Mouse (Mus musculus) kidney, adult 9 months (tissue): ENCODE measurements at regions not wholly inside any gene's neighbourhood (a gene's known extent, or its start where the extent isn't known, plus 50 kb on each side); places are given as distances from the start of the nearest gene placed in this dataset.

Experiments
- DNase-seq: peaks from one replicate; pipeline ENCODE4 v3.0.0; 2022

GRCm38 (mm10) chr19:55985518-55985917 lies 243.9 kb downstream of the Tcf7l2 start:
- no peak for DNase-seq

GRCm38 (mm10) chr19:55991791-55992726 lies 250.4 kb downstream of the Tcf7l2 start:
- no peak for DNase-seq

- no peak for DNase-seq
Measured at GRCm38 (mm10) chr19:55992727-55993066, 251.1 kb downstream of the Tcf7l2 start.

GRCm38 (mm10) chr19:55995721-55996120 lies 254.1 kb downstream of the Tcf7l2 start:
- DNase-seq: no peak

- DNase-seq: peak; percentile 3
Measured at GRCm38 (mm10) chr19:55998454-55999180, 257.0 kb downstream of the Tcf7l2 start.

GRCm38 (mm10) chr19:55999409-55999808 lies 257.8 kb downstream of the Tcf7l2 start:
- no peak for DNase-seq

GRCm38 (mm10) chr19:56001428-56001827 lies 259.8 kb downstream of the Tcf7l2 start:
- DNase-seq: no peak

- no peak for DNase-seq
Measured at GRCm38 (mm10) chr19:56005886-56006285, 264.3 kb downstream of the Tcf7l2 start.

GRCm38 (mm10) chr19:56007433-56007832 lies 265.8 kb downstream of the Tcf7l2 start:
- no peak for DNase-seq

- no peak for DNase-seq
Measured at GRCm38 (mm10) chr19:56010766-56011165, 269.1 kb downstream of the Tcf7l2 start.

- DNase-seq: no peak
Measured at GRCm38 (mm10) chr19:56011292-56011691, 269.7 kb downstream of the Tcf7l2 start.

- DNase-seq: no peak
Measured at GRCm38 (mm10) chr19:56016548-56017346, 270.2 kb upstream of the Habp2 start.

GRCm38 (mm10) chr19:56017524-56017923 lies 269.4 kb upstream of the Habp2 start:
- DNase-seq: no peak

GRCm38 (mm10) chr19:56019143-56019542 lies 267.8 kb upstream of the Habp2 start:
- no peak for DNase-seq

- DNase-seq: no peak
Measured at GRCm38 (mm10) chr19:56022348-56022747, 264.6 kb upstream of the Habp2 start.

GRCm38 (mm10) chr19:56024599-56024998 lies 262.3 kb upstream of the Habp2 start:
- DNase-seq: no peak

GRCm38 (mm10) chr19:56029428-56030281 lies 257.3 kb upstream of the Habp2 start:
- peak; percentile 15 for DNase-seq

- no peak for DNase-seq
Measured at GRCm38 (mm10) chr19:56030401-56030925, 256.5 kb upstream of the Habp2 start.

GRCm38 (mm10) chr19:56034552-56034951 lies 252.4 kb upstream of the Habp2 start:
- no peak for DNase-seq

GRCm38 (mm10) chr19:56037584-56037983 lies 249.4 kb upstream of the Habp2 start:
- DNase-seq: no peak

- DNase-seq: no peak
Measured at GRCm38 (mm10) chr19:56039091-56040004, 247.6 kb upstream of the Habp2 start.
